Mouse (Mus musculus) myocyte (in vitro differentiated cells): ENCODE data around the gene Vmn2r28. TPM values are rescaled to one million over a fixed set of nuclear protein-coding genes. Genes with fewer than 3 reads are reported as not detected.
A peak's percentile ranks its signal among the peaks of the same experiment; 100 is the strongest.
"Not testable (repeated sequence)": the region's sequence is repeated elsewhere in the genome, so short reads cannot be mapped to it uniquely, and the experiment has no call there.

Experiments used
- H3K27me3 ChIP-seq: one replicate; pipeline ENCODE4 v1.6.1; 2011; ENCODE audit not compliant: control insufficient read depth, insufficient read depth, insufficient read length
- H3K36me3 ChIP-seq: one replicate; pipeline ENCODE4 v1.6.1; 2011; ENCODE audit not compliant: control insufficient read depth, insufficient read depth
- H3K4me2 ChIP-seq: one replicate; pipeline ENCODE4 v1.6.1; 2011; ENCODE audit warnings: low read depth, control low read depth
- H3K4me3 ChIP-seq: one replicate; pipeline ENCODE4 v1.5.1; 2011; ENCODE audit warnings: mild to moderate bottlenecking, control low read depth, moderate library complexity
- H3K79me2 ChIP-seq: one replicate; pipeline ENCODE4 v1.6.1; 2011; ENCODE audit not compliant: control insufficient read depth, insufficient read depth
- H3ac ChIP-seq: one replicate; pipeline ENCODE4 v1.6.1; 2011; ENCODE audit not compliant: control insufficient read depth, insufficient read length
- CEBPB ChIP-seq: IDR thresholded peaks from 2 replicates; pipeline ENCODE4 v1.6.1; 2011; ENCODE audit warnings: mild to moderate bottlenecking, moderate library complexity; ENCODE audit not compliant: poor library complexity, insufficient read depth, severe bottlenecking
- E2F4 ChIP-seq: IDR thresholded peaks from one replicate; pipeline ENCODE4 v1.6.1; 2011; ENCODE audit warnings: mild to moderate bottlenecking, control low read depth, moderate library complexity; ENCODE audit not compliant: insufficient read depth
- MAX ChIP-seq: IDR thresholded peaks from one replicate; pipeline ENCODE4 v1.6.1; 2011; ENCODE audit warnings: low read depth, mild to moderate bottlenecking, control low read depth
- MYOD1 ChIP-seq, 3 experiments: IDR thresholded peaks; one replicate each; pipeline ENCODE4 v1.6.1; 2011; ENCODE audit warnings: control low read depth in 2 of 3, low read depth in 2 of 3, mild to moderate bottlenecking in 2 of 3, moderate library complexity in 1 of 3; ENCODE audit not compliant: insufficient read length in 2 of 3, control insufficient read depth in 1 of 3
- MYOG ChIP-seq, 3 experiments: IDR thresholded peaks; one replicate each; pipeline ENCODE4 v1.6.1; 2011; ENCODE audit warnings: control low read depth in 2 of 3, low read depth in 2 of 3, mild to moderate bottlenecking in 2 of 3; ENCODE audit not compliant: insufficient read length in 2 of 3, control insufficient read depth in 1 of 3, insufficient read depth in 1 of 3
- POLR2A ChIP-seq: IDR thresholded peaks from one replicate; pipeline ENCODE4 v1.6.1; 2011; ENCODE audit warnings: low read depth, mild to moderate bottlenecking, control low read depth, moderate library complexity; ENCODE audit not compliant: insufficient read length
- POLR2AphosphoS2 ChIP-seq: IDR thresholded peaks from one replicate; pipeline ENCODE4 v1.6.1; 2011; ENCODE audit warnings: low read depth, control low read depth; ENCODE audit not compliant: insufficient read length
- REST ChIP-seq: IDR thresholded peaks from one replicate; pipeline ENCODE4 v1.6.1; 2011; ENCODE audit warnings: mild to moderate bottlenecking, control low read depth, moderate library complexity; ENCODE audit not compliant: insufficient read depth, insufficient read length
- SRF ChIP-seq: IDR thresholded peaks from one replicate; pipeline ENCODE4 v1.6.1; 2011; ENCODE audit warnings: low read depth; ENCODE audit not compliant: control insufficient read depth, insufficient read length
- TCF12 ChIP-seq: IDR thresholded peaks from one replicate; pipeline ENCODE4 v1.6.1; 2011; ENCODE audit warnings: mild to moderate bottlenecking, control low read depth; ENCODE audit not compliant: poor library complexity, insufficient read depth, severe bottlenecking
- TCF3 ChIP-seq: IDR thresholded peaks from one replicate; pipeline ENCODE4 v1.6.1; 2011; ENCODE audit warnings: low read depth, control low read depth; ENCODE audit not compliant: insufficient read length
- polyA plus RNA-seq: library from polyadenylated mRNA; unstranded; fragments of >200 nt; fragmentation: generic; extraction: Trizol; gene quantifications from one replicate; pipeline ENCODE4 v1.2.1, GENCODE M21; 2012; ENCODE audit warnings: missing spikeins

Vmn2r28 gene
- polyA plus RNA-seq, result not detected

GRCm38 (mm10) chr7:5493856-5494255 lies at the start of gene Vmn2r28:
TSS of gene Vmn2r28 (minus strand) at chr7:5493956.
- H3K4me3 ChIP-seq, H3K27me3 ChIP-seq, H3ac ChIP-seq: not testable (repeated sequence)

DNA sequence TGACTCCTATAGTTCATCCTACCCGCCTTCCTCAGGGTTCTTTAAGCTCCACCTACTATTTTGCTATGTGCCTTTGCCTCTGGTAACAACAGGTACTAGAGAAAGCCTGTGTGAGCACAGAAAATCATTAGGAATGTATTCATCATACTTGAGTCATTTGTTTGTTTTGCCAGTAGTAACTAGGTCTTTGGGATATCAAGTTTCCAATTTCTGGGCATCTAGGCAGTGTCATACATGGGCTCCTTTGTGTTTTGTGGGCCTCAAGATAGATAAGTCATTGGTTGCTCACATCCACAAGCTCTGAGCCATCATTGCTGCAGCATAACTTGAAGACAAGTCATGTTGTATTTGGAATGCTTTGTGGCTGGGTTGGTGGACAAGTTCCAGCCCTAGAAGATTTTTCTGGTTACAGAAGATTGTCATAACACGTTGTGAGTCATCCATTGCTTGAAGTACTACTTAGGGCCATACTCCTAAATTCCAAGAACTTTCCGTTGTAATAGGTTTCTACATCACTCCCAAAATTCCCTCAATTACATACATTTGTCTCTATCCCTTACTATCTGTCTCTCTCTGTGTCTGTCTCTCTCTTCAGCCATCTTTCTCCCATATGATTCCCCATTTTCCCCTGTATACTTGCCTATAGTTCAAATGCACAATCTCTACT lies 47.1 kb upstream of the Vmn2r28 start:
- H3K27me3 ChIP-seq, H3K4me3 ChIP-seq, H3K36me3 ChIP-seq, H3ac ChIP-seq, H3K79me2 ChIP-seq: not testable (repeated sequence)
- H3K4me2 ChIP-seq, result peak overlapping the region; percentile 13

More at GRCm38 (mm10) chr7:5493856-5494255, at the start of gene Vmn2r28:
- H3K36me3 ChIP-seq, H3K4me2 ChIP-seq, H3K79me2 ChIP-seq: not testable (repeated sequence)

DNA sequence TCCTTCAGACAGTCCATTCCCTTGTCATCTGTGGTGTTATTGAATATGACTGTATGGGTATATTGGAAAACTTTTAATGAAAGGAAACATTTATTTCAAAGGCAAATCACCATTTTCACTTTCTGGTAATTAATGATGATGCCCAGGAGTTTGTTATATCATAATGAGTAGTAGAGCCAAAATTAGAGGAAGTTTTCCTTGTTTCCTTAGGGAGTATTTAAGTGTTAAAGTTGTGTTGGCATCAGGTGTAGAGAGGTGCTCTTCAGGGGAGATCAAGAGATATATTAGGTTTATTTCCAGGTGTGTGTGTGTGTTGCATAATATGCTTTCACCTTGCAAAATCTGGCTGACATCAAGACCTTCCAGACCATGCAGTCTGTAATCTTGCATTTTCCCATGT lies 37.1 kb downstream of the Vmn2r28 start, which contains the start of gene Vmn1r59:
TSS of gene Vmn1r59 (minus strand) at position 101 of the 400 bp plus-strand sequence.
- Histone ChIP-seq H3K79me2 (no peaks in the 10 kb centered on the region), H3K4me3 (no peak within 1 kb of the TSS), H3ac (no peak within 1 kb of the TSS), H3K4me2 (no peak within 1 kb of the TSS), H3K27me3 (no peaks in the 10 kb centered on the region), H3K36me3 (no peaks in the 10 kb centered on the region)
- TF ChIP-seq TCF12 (no peak), CEBPB (no peak), SRF (no peak), MYOD1 (IDR thresholded peaks at IDR 0.05; ENCODE audit: control insufficient read depth in 1 of 3, insufficient read length in 2 of 3, low read depth in 2 of 3) (no peak), POLR2AphosphoS2 (no peak), REST (no peak), POLR2A (no peak), TCF3 (no peak), MYOG (IDR thresholded peaks at IDR 0.05; ENCODE audit: control insufficient read depth in 1 of 3, insufficient read depth in 1 of 3, insufficient read length in 2 of 3, low read depth in 2 of 3) (no peak), MAX (no peak), E2F4 (no peak)

GRCm38 (mm10) chr7:5454011-5454410 lies 39.7 kb downstream of the Vmn2r28 start:
- H3K4me2 ChIP-seq, H3K4me3 ChIP-seq, H3K27me3 ChIP-seq, H3ac ChIP-seq, H3K36me3 ChIP-seq, H3K79me2 ChIP-seq: not testable (repeated sequence)

- Histone ChIP-seq H3K4me3 (no peak overlapping the region), H3K36me3 (no peaks in the 10 kb centered on the region), H3K27me3 (no peaks in the 10 kb centered on the region), H3K79me2 (no peaks in the 10 kb centered on the region), H3ac (no peak overlapping the region), H3K4me2 (no peak overlapping the region)
- TF ChIP-seq MAX, result no peak
These were observed 45.1 kb downstream of the Vmn2r28 start for GRCm38 (mm10) chr7:5448627-5449026.

Other genes with a start within 250 kb of the Vmn2r28 start
- not detected for gene Gm5065, start 143.4 kb downstream of the Vmn2r28 start, polyA plus RNA-seq
- gene Nlrp2, start 142.9 kb downstream of the Vmn2r28 start, polyA plus RNA-seq, result not detected
- not detected for gene Vmn1r58, start 80.6 kb downstream of the Vmn2r28 start, polyA plus RNA-seq
- gene Vmn1r59, start 37.2 kb downstream of the Vmn2r28 start, polyA plus RNA-seq, result not detected
- not detected for gene Vmn1r60, start 53.4 kb upstream of the Vmn2r28 start, polyA plus RNA-seq
- not detected for gene Vmn1r61, start 119.3 kb upstream of the Vmn2r28 start, polyA plus RNA-seq
- gene Vmn1r62, start 179.7 kb upstream of the Vmn2r28 start, polyA plus RNA-seq, result not detected